26 mouse cellular contexts compared by ENCODE assay signal in genomic region chr1:162947934-162948333, GRCm38 (mm10). TPM values are rescaled to one million over a fixed set of nuclear protein-coding genes. Genes with fewer than 3 reads are reported as not detected.
DNase-seq lines count a peak whose midpoint lies in the region; ATAC-seq lines count a peak whose summit lies in the region.
"Had no signal": no experiment of that assay in that cellular context is flagged by ENCODE, and none has a peak within 500 bp of the region (broad histone marks: within the 10 kb centered on the region; RNA-seq: fewer than 3 reads in every experiment).

No protein-coding gene starts in this region.

- H3K4me2 ChIP-seq in forebrain, embryonic 12.5 days = no peak overlapping the region
- H3K4me2 ChIP-seq in forebrain, embryonic 11.5 days (ENCODE audit: low read depth, low read length, severe bottlenecking) = no peak overlapping the region
- no peak overlapping the region for H3K4me2 ChIP-seq in midbrain, embryonic 11.5 days
- H3K4me2 ChIP-seq in midbrain, embryonic 12.5 days (replicated peaks) = no peak overlapping the region
- H3K4me2 ChIP-seq in midbrain, embryonic 16.5 days (ENCODE audit: low read length) = no peak overlapping the region
- H3K4me2 ChIP-seq: embryonic facial prominence, embryonic 15.5 days; forebrain, embryonic 13.5 days; heart, embryonic 13.5 days; hindbrain, embryonic 12.5 days had no signal

- no peak overlapping the region for H3K4me3 ChIP-seq in forebrain, embryonic 12.5 days (replicated peaks)
- no peak overlapping the region for H3K4me3 ChIP-seq in forebrain, embryonic 11.5 days (ENCODE audit: low read depth, low read length)
- no peak overlapping the region for H3K4me3 ChIP-seq in midbrain, embryonic 11.5 days (ENCODE audit: low read depth, low read length)
- no peak overlapping the region for H3K4me3 ChIP-seq in midbrain, embryonic 10.5 days
- no peak overlapping the region for H3K4me3 ChIP-seq in midbrain, embryonic 12.5 days
- no peak overlapping the region for H3K4me3 ChIP-seq in midbrain, embryonic 16.5 days (ENCODE audit: low read depth, low read length)
- H3K4me3 ChIP-seq: embryonic facial prominence, embryonic 15.5 days; erythroblast, embryonic 14.5 days; forebrain, embryonic 13.5 days; heart, embryonic 13.5 days; hindbrain, embryonic 12.5 days had no signal

- peak; percentile 23; the same call in 1 of the 2 replicates for ATAC-seq in forebrain, embryonic 12.5 days (ENCODE audit: low FRiP score)
- ATAC-seq in forebrain, embryonic 11.5 days (replicated peaks; ENCODE audit: low FRiP score) = no peak
- 0 out of 2 replicates have a peak, but pooled peaks have one; percentile 38 for ATAC-seq in midbrain, embryonic 11.5 days (ENCODE audit: low FRiP score)
- ATAC-seq in midbrain, embryonic 12.5 days (ENCODE audit: low FRiP score, low read depth) = peak; percentile 77
- ATAC-seq in midbrain, embryonic 16.5 days = 0 out of 2 replicates have a peak, but pooled peaks have one; percentile 25
- ATAC-seq: CD4-positive, CD25-positive, alpha-beta regulatory T cell, adult 4 months; forebrain, postnatal 0 days; hindbrain, postnatal 0 days had no signal

- no peak for DNase-seq in forebrain, embryonic 11.5 days (ENCODE audit: low spot score)
- DNase-seq in midbrain, embryonic 11.5 days (ENCODE audit: low spot score, missing footprints) = no peak
- no peak for DNase-seq in midbrain, embryonic 10.5 days (ENCODE audit: low spot score)
- DNase-seq in thymus, postnatal 25 days = no peak
- DNase-seq in cerebellum, adult 11 months = no peak
- DNase-seq: adrenal gland, postnatal 10 days; B cell, adult 2 months; cerebellum, adult 18-20 months; cerebellum, adult 9-11 months; cerebellum, postnatal 36 days; forebrain, postnatal 0 days; gastrocnemius, postnatal 14 days; heart, postnatal 36 days had no signal

- H3K9ac ChIP-seq in forebrain, embryonic 12.5 days = no peak overlapping the region
- no peak overlapping the region for H3K9ac ChIP-seq in forebrain, embryonic 11.5 days (ENCODE audit: low read length)
- H3K9ac ChIP-seq in midbrain, embryonic 11.5 days (ENCODE audit: low read length) = no peak overlapping the region
- no peak overlapping the region for H3K9ac ChIP-seq in midbrain, embryonic 12.5 days (replicated peaks)
- no peak overlapping the region for H3K9ac ChIP-seq in midbrain, embryonic 16.5 days (ENCODE audit: low read depth, low read length)
- H3K9ac ChIP-seq: embryonic facial prominence, embryonic 15.5 days; forebrain, embryonic 13.5 days; forebrain, postnatal 0 days; heart, embryonic 13.5 days; hindbrain, embryonic 12.5 days had no signal

- no peaks in the 10 kb centered on the region for H3K27me3 ChIP-seq in forebrain, embryonic 12.5 days
- no peaks in the 10 kb centered on the region for H3K27me3 ChIP-seq in forebrain, embryonic 11.5 days (ENCODE audit: control insufficient read depth, insufficient read depth, low read length)
- H3K27me3 ChIP-seq in midbrain, embryonic 11.5 days (ENCODE audit: control insufficient read depth, insufficient read depth, low read length) = no peaks in the 10 kb centered on the region
- H3K27me3 ChIP-seq in midbrain, embryonic 10.5 days (ENCODE audit: low read depth, poor library complexity, severe bottlenecking) = no peaks in the 10 kb centered on the region
- no peaks in the 10 kb centered on the region for H3K27me3 ChIP-seq in midbrain, embryonic 12.5 days
- no peaks in the 10 kb centered on the region for H3K27me3 ChIP-seq in midbrain, embryonic 16.5 days (ENCODE audit: control insufficient read depth, insufficient read depth, low read depth, low read length)
- H3K27me3 ChIP-seq: embryonic facial prominence, embryonic 15.5 days; forebrain, embryonic 13.5 days; heart, embryonic 13.5 days; hindbrain, embryonic 12.5 days had no signal

- H3K36me3 ChIP-seq in forebrain, embryonic 12.5 days (replicated peaks) = no peaks in the 10 kb centered on the region
- H3K36me3 ChIP-seq in forebrain, embryonic 11.5 days (ENCODE audit: control insufficient read depth, insufficient read depth, low read length) = no peaks in the 10 kb centered on the region
- no peaks in the 10 kb centered on the region for H3K36me3 ChIP-seq in midbrain, embryonic 11.5 days (ENCODE audit: control insufficient read depth, insufficient read depth, low read length)
- no peaks in the 10 kb centered on the region for H3K36me3 ChIP-seq in midbrain, embryonic 10.5 days
- H3K36me3 ChIP-seq in midbrain, embryonic 12.5 days = no peaks in the 10 kb centered on the region
- no peaks in the 10 kb centered on the region for H3K36me3 ChIP-seq in midbrain, embryonic 16.5 days (ENCODE audit: control insufficient read depth, insufficient read depth, low read length)
- H3K36me3 ChIP-seq: embryonic facial prominence, embryonic 15.5 days; G1E; heart, embryonic 13.5 days; hindbrain, embryonic 12.5 days had no signal

- 82% methylated on average over 6 of the region's 6 CpGs for WGBS in forebrain, embryonic 12.5 days
- WGBS in forebrain, embryonic 11.5 days = 91% methylated on average over 6 of the region's 6 CpGs
- 95% methylated on average over 6 of the region's 6 CpGs for WGBS in midbrain, embryonic 11.5 days
- 93% methylated on average over 6 of the region's 6 CpGs for WGBS in midbrain, embryonic 10.5 days
- 82% methylated on average over 6 of the region's 6 CpGs for WGBS in midbrain, embryonic 12.5 days
- WGBS in midbrain, embryonic 16.5 days = 80% methylated on average over 6 of the region's 6 CpGs

- no peak overlapping the region for H3K27ac ChIP-seq in forebrain, embryonic 12.5 days
- H3K27ac ChIP-seq in forebrain, embryonic 11.5 days (ENCODE audit: low read depth, low read length) = no peak overlapping the region
- no peak overlapping the region for H3K27ac ChIP-seq in midbrain, embryonic 11.5 days (ENCODE audit: low read depth, low read length)
- no peak overlapping the region for H3K27ac ChIP-seq in midbrain, embryonic 10.5 days (replicated peaks)
- no peak overlapping the region for H3K27ac ChIP-seq in midbrain, embryonic 12.5 days (replicated peaks)
- no peak overlapping the region for H3K27ac ChIP-seq in midbrain, embryonic 16.5 days (ENCODE audit: low read length)
- H3K27ac ChIP-seq: embryonic facial prominence, embryonic 15.5 days; forebrain, embryonic 13.5 days; heart, embryonic 13.5 days; hindbrain, embryonic 12.5 days; hindbrain, postnatal 0 days had no signal

- no peaks in the 10 kb centered on the region for H3K9me3 ChIP-seq in forebrain, embryonic 12.5 days
- H3K9me3 ChIP-seq in forebrain, embryonic 11.5 days (ENCODE audit: control insufficient read depth, low read length) = no peaks in the 10 kb centered on the region
- no peaks in the 10 kb centered on the region for H3K9me3 ChIP-seq in midbrain, embryonic 11.5 days (ENCODE audit: control insufficient read depth, low read length)
- H3K9me3 ChIP-seq in midbrain, embryonic 10.5 days (replicated peaks) = no peaks in the 10 kb centered on the region
- no peaks in the 10 kb centered on the region for H3K9me3 ChIP-seq in midbrain, embryonic 12.5 days
- H3K9me3 ChIP-seq in midbrain, embryonic 16.5 days (replicated peaks; ENCODE audit: control insufficient read depth, low read length, poor library complexity, severe bottlenecking) = no peaks in the 10 kb centered on the region
- H3K9me3 ChIP-seq: embryonic facial prominence, embryonic 15.5 days; forebrain, embryonic 13.5 days; G1E; heart, embryonic 13.5 days; hindbrain, embryonic 12.5 days had no signal

- peaks cover 3% of the 10 kb centered on the region; the same call in 1 of the 2 replicates for H3K4me1 ChIP-seq in forebrain, embryonic 12.5 days
- H3K4me1 ChIP-seq in forebrain, embryonic 11.5 days (replicated peaks; ENCODE audit: control insufficient read depth, insufficient read depth, low read length) = no peaks in the 10 kb centered on the region
- H3K4me1 ChIP-seq in midbrain, embryonic 11.5 days (ENCODE audit: control insufficient read depth, insufficient read depth, low read length) = no peaks in the 10 kb centered on the region
- no peaks in the 10 kb centered on the region for H3K4me1 ChIP-seq in midbrain, embryonic 10.5 days
- no peaks in the 10 kb centered on the region for H3K4me1 ChIP-seq in midbrain, embryonic 12.5 days
- no peaks in the 10 kb centered on the region for H3K4me1 ChIP-seq in midbrain, embryonic 16.5 days (ENCODE audit: control insufficient read depth, insufficient read depth, low read length)
- H3K4me1 ChIP-seq: embryonic facial prominence, embryonic 15.5 days; forebrain, embryonic 13.5 days had no signal

RNA-seq across cellular contexts. Expression of gene Fmo6, which starts 10.6 kb away (rescaled TPM):
- 0.14 and 0.91 TPM in 2 replicates for polyA plus RNA-seq in forebrain, embryonic 12.5 days (2016; fragmentation: Nextera tagmentation; extraction: Ambion mirVana)
- polyA plus RNA-seq in forebrain, embryonic 11.5 days (2014; fragmentation: Nextera tagmentation; extraction: Ambion mirVana) = not detected in 2 replicates
- polyA plus RNA-seq in midbrain, embryonic 11.5 days (2014; fragmentation: Nextera tagmentation; extraction: Ambion mirVana) = not detected in 2 replicates
- not detected in 2 replicates for polyA plus RNA-seq in midbrain, embryonic 10.5 days (2016; fragmentation: Nextera tagmentation; extraction: Ambion mirVana)
- polyA plus RNA-seq in midbrain, embryonic 12.5 days (2016; fragmentation: Nextera tagmentation; extraction: Ambion mirVana) = not detected in 2 replicates
- polyA plus RNA-seq in midbrain, embryonic 16.5 days (2015; fragmentation: Nextera tagmentation; extraction: Ambion mirVana) = not detected in 2 replicates
- polyA plus RNA-seq: CD4-positive, CD25-positive, alpha-beta regulatory T cell, adult 4 months; embryonic facial prominence, embryonic 11.5 days; erythroblast, embryonic 14.5 days; forebrain, embryonic 13.5 days; forebrain, postnatal 0 days; G1E; heart, embryonic 13.5 days; heart, postnatal 0 days; hindbrain, embryonic 12.5 days; hindbrain, postnatal 0 days had no signal

RNA-seq across cellular contexts. Expression of gene Fmo3, which starts 36.4 kb away (rescaled TPM):
- polyA plus RNA-seq in forebrain, embryonic 12.5 days (2016; fragmentation: Nextera tagmentation; extraction: Ambion mirVana) = not detected in 2 replicates
- not detected in 2 replicates for polyA plus RNA-seq in forebrain, embryonic 11.5 days (2014; fragmentation: Nextera tagmentation; extraction: Ambion mirVana)
- not detected in 2 replicates for polyA plus RNA-seq in midbrain, embryonic 11.5 days (2014; fragmentation: Nextera tagmentation; extraction: Ambion mirVana)
- polyA plus RNA-seq in midbrain, embryonic 10.5 days (2016; fragmentation: Nextera tagmentation; extraction: Ambion mirVana) = not detected in 2 replicates
- not detected in 2 replicates for polyA plus RNA-seq in midbrain, embryonic 12.5 days (2016; fragmentation: Nextera tagmentation; extraction: Ambion mirVana)
- not detected in 2 replicates for polyA plus RNA-seq in midbrain, embryonic 16.5 days (2015; fragmentation: Nextera tagmentation; extraction: Ambion mirVana)
- polyA plus RNA-seq: CD4-positive, CD25-positive, alpha-beta regulatory T cell, adult 4 months; embryonic facial prominence, embryonic 11.5 days; embryonic facial prominence, embryonic 15.5 days; erythroblast, embryonic 14.5 days; forebrain, embryonic 13.5 days; forebrain, postnatal 0 days; G1E; heart, embryonic 13.5 days; heart, postnatal 0 days; hindbrain, embryonic 12.5 days; hindbrain, postnatal 0 days had no signal

RNA-seq across cellular contexts. Expression of gene Fmo2, which starts 49.4 kb away (rescaled TPM):
- polyA plus RNA-seq in forebrain, embryonic 12.5 days (2016; fragmentation: Nextera tagmentation; extraction: Ambion mirVana) = 0.67 TPM in 1 of 2 replicates, not detected in the other
- 0.13 and 0.29 TPM in 2 replicates for polyA plus RNA-seq in forebrain, embryonic 11.5 days (2014; fragmentation: Nextera tagmentation; extraction: Ambion mirVana)
- polyA plus RNA-seq in midbrain, embryonic 11.5 days (2014; fragmentation: Nextera tagmentation; extraction: Ambion mirVana) = not detected in 2 replicates
- 0.02 TPM in 1 of 2 replicates, not detected in the other for polyA plus RNA-seq in midbrain, embryonic 10.5 days (2016; fragmentation: Nextera tagmentation; extraction: Ambion mirVana)
- 0.15 TPM in 1 of 2 replicates, not detected in the other for polyA plus RNA-seq in midbrain, embryonic 12.5 days (2016; fragmentation: Nextera tagmentation; extraction: Ambion mirVana)
- 0.24 and 0.26 TPM in 2 replicates for polyA plus RNA-seq in midbrain, embryonic 16.5 days (2015; fragmentation: Nextera tagmentation; extraction: Ambion mirVana)
- polyA plus RNA-seq: CD4-positive, CD25-positive, alpha-beta regulatory T cell, adult 4 months; embryonic facial prominence, embryonic 11.5 days; erythroblast, embryonic 14.5 days; forebrain, embryonic 13.5 days; hindbrain, embryonic 12.5 days had no signal
